Mouse (Mus musculus): ENCODE data around the gene Pla2g6.
A peak's percentile ranks its signal among the peaks of the same experiment; 100 is the strongest.

DNA sequence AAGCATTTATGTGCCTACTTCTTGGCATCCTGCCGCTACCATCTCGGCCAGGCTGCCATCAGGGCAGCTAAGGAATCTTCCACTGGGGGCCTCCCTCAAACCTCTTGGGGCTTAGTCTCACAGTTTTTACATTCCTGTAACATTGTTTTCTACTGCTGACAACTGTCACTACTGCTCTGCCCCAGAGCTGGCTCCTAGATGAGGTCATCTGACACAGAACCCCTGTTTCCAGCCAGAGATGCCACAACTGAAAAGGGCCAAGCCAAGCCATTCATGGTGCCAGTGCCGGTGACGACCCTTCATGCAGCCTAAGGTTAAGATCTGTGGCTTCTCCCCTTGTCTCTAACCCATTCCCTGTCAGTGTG is 4.4 kb downstream of the Pla2g6 start:
- TF ChIP-seq ELF1 (IDR thresholded peaks at IDR 0.05; ENCODE audit: low read depth, low read length) (no peak), POLR2A (IDR thresholded peaks at IDR 0.05; ENCODE audit: low read depth, low read length) (no peak; the same call in 1 of the 2 replicates), USF1 (IDR thresholded peaks at IDR 0.05; ENCODE audit: low read depth, low read length) (0 out of 2 replicates have a peak, but pooled peaks have one; percentile 2), MYC (IDR thresholded peaks at IDR 0.05; ENCODE audit: low read depth, low read length) (no peak), EP300 (IDR thresholded peaks at IDR 0.05; ENCODE audit: low read length) (peak; percentile 48; the same call in 1 of the 2 replicates), POLR2AphosphoS2 (IDR thresholded peaks at IDR 0.05; ENCODE audit: low read depth, low read length) (no peak), RCOR1 (conservative IDR thresholded peaks at IDR 0.05; ENCODE audit: low read depth, low read length) (no peak), NELFE (IDR thresholded peaks at IDR 0.05; ENCODE audit: low read depth, low read length) (no peak), ZC3H11A (IDR thresholded peaks at IDR 0.05; ENCODE audit: low read depth, low read length) (no peak), CHD1 (IDR thresholded peaks at IDR 0.05; ENCODE audit: low read depth, low read length) (no peak)
